Mouse (Mus musculus): ENCODE measurements around the gene Tmem132c.

The Tmem132c gene

DNA sequence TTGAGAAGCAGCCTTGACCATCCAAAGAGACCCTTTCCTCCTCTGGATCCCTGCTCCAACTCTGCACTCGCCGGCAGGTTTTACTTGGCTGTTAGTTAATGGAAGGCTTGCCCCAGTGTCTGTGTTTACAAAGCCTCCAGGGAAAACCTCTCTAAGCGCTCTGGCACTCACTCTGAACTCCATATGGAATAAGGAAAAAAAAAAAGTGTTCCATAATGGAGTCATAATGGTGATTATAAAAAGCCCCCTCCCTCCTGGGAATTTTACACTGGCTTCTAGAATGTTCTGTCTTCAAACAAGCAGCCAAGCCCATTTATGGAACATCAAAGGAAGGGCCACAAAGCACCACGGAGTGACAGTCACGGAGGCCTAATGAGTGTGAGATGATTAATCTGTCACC, 136.9 kb downstream of the Tmem132c start:
- Histone ChIP-seq H3K36me3 (ENCODE audit: insufficient read depth, low read length) (no peaks in the 10 kb centered on the region), H3K4me1 (replicated peaks; ENCODE audit: low read depth, low read length) (no peaks in the 10 kb centered on the region), H3K27me3 (ENCODE audit: insufficient read depth, low read length) (0 out of 2 replicates have a peak, but pooled peaks cover 7% of the 10 kb centered on the region), H3K4me3 (replicated peaks; ENCODE audit: low read length) (no peak overlapping the region), H3K9me3 (ENCODE audit: low read length) (no peaks in the 10 kb centered on the region)
- TF ChIP-seq NANOG (IDR thresholded peaks at IDR 0.05; ENCODE audit: borderline replicate concordance, low read length) (no peak), POU5F1 (IDR thresholded peaks at IDR 0.05; ENCODE audit: borderline replicate concordance, low read length) (no peak), CTCF (conservative IDR thresholded peaks at IDR 0.05; ENCODE audit: low read length) (no peak)

DNA sequence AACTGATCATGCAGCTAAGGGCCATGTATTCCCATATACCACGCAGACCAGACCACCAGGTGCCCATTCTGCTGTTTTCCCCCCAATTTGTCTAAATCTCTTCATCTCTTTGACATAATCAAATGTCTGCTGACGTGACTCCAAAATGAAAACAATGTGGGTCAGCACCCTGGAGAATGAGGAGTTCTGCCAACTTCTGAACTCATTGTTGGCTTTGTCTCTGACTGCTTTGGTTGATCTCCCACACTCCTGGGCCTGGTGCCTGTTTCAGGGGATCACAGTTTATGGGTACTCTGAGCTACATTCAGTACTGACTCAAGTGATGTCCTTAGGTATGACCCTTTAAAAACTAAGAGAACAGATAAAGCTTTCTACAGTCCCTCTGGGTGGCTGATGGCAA, 137.7 kb downstream of the Tmem132c start:
- no peaks in the 10 kb centered on the region for H3K36me3 ChIP-seq (ENCODE audit: insufficient read depth, low read length)
- H3K27me3 ChIP-seq (ENCODE audit: insufficient read depth, low read length): 0 out of 2 replicates have a peak, but pooled peaks cover 7% of the 10 kb centered on the region
- no peaks in the 10 kb centered on the region for H3K9me3 ChIP-seq (ENCODE audit: low read length)
- no peaks in the 10 kb centered on the region for H3K4me1 ChIP-seq (replicated peaks; ENCODE audit: low read depth, low read length)
- H3K4me3 ChIP-seq (replicated peaks; ENCODE audit: low read length): no peak overlapping the region
- no peak for TF ChIP-seq POU5F1 (IDR thresholded peaks at IDR 0.05; ENCODE audit: borderline replicate concordance, low read length)
- TF ChIP-seq CTCF (conservative IDR thresholded peaks at IDR 0.05; ENCODE audit: low read length): no peak
- no peak for TF ChIP-seq NANOG (IDR thresholded peaks at IDR 0.05; ENCODE audit: borderline replicate concordance, low read length)

- no peaks in the 10 kb centered on the region for H3K27me3 ChIP-seq (ENCODE audit: insufficient read depth, low read length)
- TF ChIP-seq NANOG (IDR thresholded peaks at IDR 0.05; ENCODE audit: borderline replicate concordance, low read length) (no peak), CTCF (conservative IDR thresholded peaks at IDR 0.05; ENCODE audit: low read length) (no peak), POU5F1 (IDR thresholded peaks at IDR 0.05; ENCODE audit: borderline replicate concordance, low read length) (no peak)
- H3K4me3 ChIP-seq (replicated peaks; ENCODE audit: low read length): no peak overlapping the region
- no peaks in the 10 kb centered on the region for H3K36me3 ChIP-seq (ENCODE audit: insufficient read depth, low read length)
- H3K9me3 ChIP-seq (ENCODE audit: low read length): no peaks in the 10 kb centered on the region
- no peaks in the 10 kb centered on the region for H3K4me1 ChIP-seq (replicated peaks; ENCODE audit: low read depth, low read length)
Observed at GRCm38 (mm10) chr5:127381216-127381615, 139.6 kb downstream of the Tmem132c start.

GRCm38 (mm10) chr5:127382571-127382970, 141.0 kb downstream of the Tmem132c start:
- no peak for TF ChIP-seq POU5F1 (IDR thresholded peaks at IDR 0.05; ENCODE audit: borderline replicate concordance, low read length)
- no peak for TF ChIP-seq NANOG (IDR thresholded peaks at IDR 0.05; ENCODE audit: borderline replicate concordance, low read length)
- TF ChIP-seq CTCF (conservative IDR thresholded peaks at IDR 0.05; ENCODE audit: low read length): no peak
- Histone ChIP-seq H3K36me3 (ENCODE audit: insufficient read depth, low read length) (no peaks in the 10 kb centered on the region), H3K9me3 (ENCODE audit: low read length) (no peaks in the 10 kb centered on the region), H3K4me1 (replicated peaks; ENCODE audit: low read depth, low read length) (no peaks in the 10 kb centered on the region), H3K4me3 (replicated peaks; ENCODE audit: low read length) (no peak overlapping the region), H3K27me3 (ENCODE audit: insufficient read depth, low read length) (no peaks in the 10 kb centered on the region)

- TF ChIP-seq POU5F1 (IDR thresholded peaks at IDR 0.05; ENCODE audit: borderline replicate concordance, low read length) (no peak), CTCF (conservative IDR thresholded peaks at IDR 0.05; ENCODE audit: low read length) (peak; percentile 53)
- no peaks in the 10 kb centered on the region for H3K27me3 ChIP-seq (ENCODE audit: insufficient read depth, low read length)
- peaks cover 7% of the 10 kb centered on the region for H3K9me3 ChIP-seq (ENCODE audit: low read length)
- H3K4me3 ChIP-seq (replicated peaks; ENCODE audit: low read length): no peak overlapping the region
- no peaks in the 10 kb centered on the region for H3K4me1 ChIP-seq (replicated peaks; ENCODE audit: low read depth, low read length)
- H3K36me3 ChIP-seq (ENCODE audit: insufficient read depth, low read length): no peaks in the 10 kb centered on the region
Observed at GRCm38 (mm10) chr5:127391187-127391586, 149.6 kb downstream of the Tmem132c start.

DNA sequence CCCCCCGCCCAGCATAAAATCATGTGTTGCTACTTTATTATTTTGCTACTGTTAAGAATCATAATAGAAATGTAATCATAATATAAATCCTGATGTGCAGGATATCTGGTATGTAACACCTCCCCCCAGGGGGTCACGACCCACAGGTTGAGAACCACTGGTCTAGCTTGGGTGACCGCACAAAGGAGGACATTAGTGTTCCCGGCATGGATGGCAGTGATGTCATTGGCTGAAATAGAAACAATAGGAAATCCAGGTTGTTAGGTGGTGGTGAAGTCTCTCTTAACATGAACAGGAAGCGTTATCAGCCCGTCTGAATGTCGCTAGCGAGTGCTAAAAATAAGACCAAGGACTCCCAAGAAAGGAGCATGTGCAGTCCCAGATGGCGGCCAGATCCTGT, 155.3 kb downstream of the Tmem132c start:
- H3K27me3 ChIP-seq (ENCODE audit: insufficient read depth, low read length): no peaks in the 10 kb centered on the region
- TF ChIP-seq CTCF (conservative IDR thresholded peaks at IDR 0.05; ENCODE audit: low read length): no peak
- no peak for TF ChIP-seq NANOG (IDR thresholded peaks at IDR 0.05; ENCODE audit: borderline replicate concordance, low read length)
- no peak for TF ChIP-seq POU5F1 (IDR thresholded peaks at IDR 0.05; ENCODE audit: borderline replicate concordance, low read length)
- H3K9me3 ChIP-seq (ENCODE audit: low read length): no peaks in the 10 kb centered on the region
- no peaks in the 10 kb centered on the region for H3K36me3 ChIP-seq (ENCODE audit: insufficient read depth, low read length)
- H3K4me1 ChIP-seq (replicated peaks; ENCODE audit: low read depth, low read length): no peaks in the 10 kb centered on the region
- no peak overlapping the region for H3K4me3 ChIP-seq (replicated peaks; ENCODE audit: low read length)

DNA sequence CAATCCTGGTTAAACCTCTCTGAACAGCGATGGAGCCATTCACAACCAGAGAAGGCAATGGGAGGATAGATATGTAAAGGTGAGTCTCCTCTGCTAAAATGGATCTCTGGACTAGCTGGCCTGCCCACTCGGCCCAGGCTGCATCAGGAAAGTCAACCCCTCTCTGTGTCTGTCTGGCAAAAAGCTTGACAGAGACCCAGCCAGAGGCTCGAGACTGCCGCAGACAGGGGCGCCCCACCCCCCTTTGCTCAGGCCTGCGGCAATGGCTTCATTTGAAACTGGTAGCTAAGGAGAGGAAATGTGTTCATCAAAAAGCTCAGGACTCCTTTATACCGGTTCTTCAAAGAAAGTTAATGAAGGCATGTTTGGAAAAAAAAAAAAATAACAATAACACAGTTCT, 156.4 kb downstream of the Tmem132c start:
- no peak for TF ChIP-seq NANOG (IDR thresholded peaks at IDR 0.05; ENCODE audit: borderline replicate concordance, low read length)
- no peak for TF ChIP-seq POU5F1 (IDR thresholded peaks at IDR 0.05; ENCODE audit: borderline replicate concordance, low read length)
- no peak for TF ChIP-seq CTCF (conservative IDR thresholded peaks at IDR 0.05; ENCODE audit: low read length)
- no peaks in the 10 kb centered on the region for H3K4me1 ChIP-seq (replicated peaks; ENCODE audit: low read depth, low read length)
- no peaks in the 10 kb centered on the region for H3K27me3 ChIP-seq (ENCODE audit: insufficient read depth, low read length)
- H3K36me3 ChIP-seq (ENCODE audit: insufficient read depth, low read length): no peaks in the 10 kb centered on the region
- H3K4me3 ChIP-seq (replicated peaks; ENCODE audit: low read length): no peak overlapping the region
- H3K9me3 ChIP-seq (ENCODE audit: low read length): 0 out of 2 replicates have a peak, but pooled peaks cover 2% of the 10 kb centered on the region

DNA sequence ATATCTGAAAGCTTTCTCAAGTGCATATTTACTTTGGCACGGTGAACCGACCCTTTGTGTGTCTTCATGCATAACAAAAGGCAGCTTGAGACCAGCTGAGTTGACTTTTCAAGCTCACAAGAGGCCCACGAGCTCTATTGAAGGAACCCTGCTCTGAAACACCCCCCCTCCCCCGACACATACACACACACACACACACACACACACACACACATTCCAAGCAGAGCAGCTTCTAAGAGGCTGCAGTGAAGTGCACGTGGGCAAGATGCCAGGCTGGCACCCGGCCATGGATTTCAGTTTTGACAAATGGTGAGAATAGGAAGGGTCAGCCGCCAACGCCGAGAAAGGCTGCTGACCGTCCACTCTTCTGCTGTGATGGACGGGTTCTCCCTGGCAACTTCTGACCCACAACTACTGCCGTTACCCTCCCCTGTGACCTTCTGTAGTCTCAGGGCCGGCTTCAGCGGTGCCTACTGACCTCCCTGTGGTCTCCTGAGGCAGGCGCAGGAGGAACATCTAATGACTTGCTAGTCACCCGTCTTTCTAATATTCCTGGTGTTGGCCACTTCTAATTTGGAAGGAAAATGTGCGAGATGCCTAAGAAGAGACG, 163.9 kb downstream of the Tmem132c start:
- H3K9me3 ChIP-seq (ENCODE audit: low read length): 0 out of 2 replicates have a peak, but pooled peaks cover 8% of the 10 kb centered on the region
- TF ChIP-seq NANOG (IDR thresholded peaks at IDR 0.05; ENCODE audit: borderline replicate concordance, low read length): no peak
- no peak for TF ChIP-seq CTCF (conservative IDR thresholded peaks at IDR 0.05; ENCODE audit: low read length)
- 0 out of 2 replicates have a peak, but pooled peaks have one; percentile 12 for TF ChIP-seq POU5F1 (IDR thresholded peaks at IDR 0.05; ENCODE audit: borderline replicate concordance, low read length)
- no peaks in the 10 kb centered on the region for H3K27me3 ChIP-seq (ENCODE audit: insufficient read depth, low read length)
- H3K36me3 ChIP-seq (ENCODE audit: insufficient read depth, low read length): no peaks in the 10 kb centered on the region
- H3K4me1 ChIP-seq (replicated peaks; ENCODE audit: low read depth, low read length): no peaks in the 10 kb centered on the region
- H3K4me3 ChIP-seq (replicated peaks; ENCODE audit: low read length): no peak overlapping the region

Measured in E14TG2a.4 (cell line).